Mouse (Mus musculus): Measurements from ENCODE around the gene Cox6b2. TPM values are rescaled to one million over a fixed set of nuclear protein-coding genes. Genes with fewer than 3 reads are reported as not detected.

The Cox6b2 gene
- polyA plus RNA-seq, 1 experiment from 2014 or later = 42.1 TPM

- Histone ChIP-seq H3K4me1 (ENCODE audit: control insufficient read depth, insufficient read depth, low read length) (no peaks in the 10 kb centered on the region), H3K36me3 (replicated peaks; ENCODE audit: control insufficient read depth, insufficient read depth, low read depth, low read length) (peaks cover 6% of the 10 kb centered on the region), H3K27me3 (ENCODE audit: control insufficient read depth, insufficient read depth, low read length) (no peaks in the 10 kb centered on the region), H3K4me2 (ENCODE audit: low read depth, low read length) (no peak overlapping the region), H3K27ac (replicated peaks; ENCODE audit: low read depth, low read length) (no peak overlapping the region), H3K9me3 (replicated peaks; ENCODE audit: control insufficient read depth, low read length) (no peaks in the 10 kb centered on the region), H3K9ac (replicated peaks; ENCODE audit: low read length) (no peak overlapping the region), H3K4me3 (ENCODE audit: low read depth, low read length) (no peak overlapping the region)
- DNase-seq (ENCODE audit: low spot score) (no peak), ATAC-seq (replicated peaks; ENCODE audit: insufficient number of reproducible peaks, low FRiP score, low TSS enrichment, low read depth) (no peak)
- 78% methylated on average over 4 of the region's 4 CpGs for WGBS
Measured at GRCm38 (mm10) chr7:4748321-4748720, 4.6 kb downstream of the Cox6b2 start.

GRCm38 (mm10) chr7:4747156-4747899 is 5.6 kb downstream of the Cox6b2 start:
- 79% methylated on average over 9 of the region's 9 CpGs for WGBS
- H3K27ac ChIP-seq (replicated peaks; ENCODE audit: low read depth, low read length) = no peak overlapping the region

GRCm38 (mm10) chr7:4746326-4746980 is 6.4 kb downstream of the Cox6b2 start:
- Histone ChIP-seq H3K4me3 (ENCODE audit: low read depth, low read length) (no peak overlapping the region), H3K36me3 (replicated peaks; ENCODE audit: control insufficient read depth, insufficient read depth, low read depth, low read length) (peaks cover 8% of the 10 kb centered on the region), H3K27ac (replicated peaks; ENCODE audit: low read depth, low read length) (no peak overlapping the region), H3K4me1 (ENCODE audit: control insufficient read depth, insufficient read depth, low read length) (no peaks in the 10 kb centered on the region), H3K27me3 (ENCODE audit: control insufficient read depth, insufficient read depth, low read length) (no peaks in the 10 kb centered on the region), H3K4me2 (ENCODE audit: low read depth, low read length) (no peak overlapping the region), H3K9me3 (replicated peaks; ENCODE audit: control insufficient read depth, low read length) (no peaks in the 10 kb centered on the region), H3K9ac (replicated peaks; ENCODE audit: low read length) (no peak overlapping the region)
- ATAC-seq (replicated peaks; ENCODE audit: insufficient number of reproducible peaks, low FRiP score, low TSS enrichment, low read depth) (no peak), DNase-seq (ENCODE audit: low spot score) (no peak)
- whole genome bisulfite sequencing = 83% methylated on average over 22 of the region's 22 CpGs

More at GRCm38 (mm10) chr7:4747156-4747899, 5.6 kb downstream of the Cox6b2 start:
- Histone ChIP-seq H3K9me3 (replicated peaks; ENCODE audit: control insufficient read depth, low read length) (no peaks in the 10 kb centered on the region), H3K4me2 (ENCODE audit: low read depth, low read length) (no peak overlapping the region), H3K27me3 (ENCODE audit: control insufficient read depth, insufficient read depth, low read length) (no peaks in the 10 kb centered on the region), H3K36me3 (replicated peaks; ENCODE audit: control insufficient read depth, insufficient read depth, low read depth, low read length) (peaks cover 8% of the 10 kb centered on the region), H3K9ac (replicated peaks; ENCODE audit: low read length) (no peak overlapping the region), H3K4me3 (ENCODE audit: low read depth, low read length) (no peak overlapping the region), H3K4me1 (ENCODE audit: control insufficient read depth, insufficient read depth, low read length) (no peaks in the 10 kb centered on the region)
- DNase-seq (ENCODE audit: low spot score) (no peak), ATAC-seq (replicated peaks; ENCODE audit: insufficient number of reproducible peaks, low FRiP score, low TSS enrichment, low read depth) (no peak)

- Histone ChIP-seq H3K36me3 (replicated peaks; ENCODE audit: control insufficient read depth, insufficient read depth, low read depth, low read length) (peaks cover 8% of the 10 kb centered on the region), H3K9me3 (replicated peaks; ENCODE audit: control insufficient read depth, low read length) (no peaks in the 10 kb centered on the region), H3K4me2 (ENCODE audit: low read depth, low read length) (no peak overlapping the region), H3K9ac (replicated peaks; ENCODE audit: low read length) (no peak overlapping the region), H3K27ac (replicated peaks; ENCODE audit: low read depth, low read length) (no peak overlapping the region), H3K4me1 (ENCODE audit: control insufficient read depth, insufficient read depth, low read length) (no peaks in the 10 kb centered on the region), H3K27me3 (ENCODE audit: control insufficient read depth, insufficient read depth, low read length) (no peaks in the 10 kb centered on the region), H3K4me3 (ENCODE audit: low read depth, low read length) (no peak overlapping the region)
- ATAC-seq (replicated peaks; ENCODE audit: insufficient number of reproducible peaks, low FRiP score, low TSS enrichment, low read depth) (no peak), DNase-seq (ENCODE audit: low spot score) (no peak)
- 94% methylated on average over 5 of the region's 6 CpGs for WGBS
Measured at GRCm38 (mm10) chr7:4744886-4745285, 8.0 kb downstream of the Cox6b2 start.

- Histone ChIP-seq H3K9me3 (replicated peaks; ENCODE audit: control insufficient read depth, low read length) (no peaks in the 10 kb centered on the region), H3K9ac (replicated peaks; ENCODE audit: low read length) (no peak overlapping the region), H3K27ac (replicated peaks; ENCODE audit: low read depth, low read length) (no peak overlapping the region), H3K36me3 (replicated peaks; ENCODE audit: control insufficient read depth, insufficient read depth, low read depth, low read length) (peaks cover 8% of the 10 kb centered on the region), H3K4me1 (ENCODE audit: control insufficient read depth, insufficient read depth, low read length) (no peaks in the 10 kb centered on the region), H3K27me3 (ENCODE audit: control insufficient read depth, insufficient read depth, low read length) (no peaks in the 10 kb centered on the region), H3K4me3 (ENCODE audit: low read depth, low read length) (no peak overlapping the region), H3K4me2 (ENCODE audit: low read depth, low read length) (no peak overlapping the region)
- WGBS = 70% methylated on average over 2 of the region's 2 CpGs
- ATAC-seq (replicated peaks; ENCODE audit: insufficient number of reproducible peaks, low FRiP score, low TSS enrichment, low read depth) = no peak
- DNase-seq (ENCODE audit: low spot score) = no peak
Measured at GRCm38 (mm10) chr7:4743354-4743753, 9.5 kb downstream of the Cox6b2 start.

- H3K27ac ChIP-seq (replicated peaks; ENCODE audit: low read depth, low read length) = no peak overlapping the region
- no peak for DNase-seq (ENCODE audit: low spot score)
- WGBS = 90% methylated on average over 6 of the region's 6 CpGs
- H3K9ac ChIP-seq (replicated peaks; ENCODE audit: low read length) = peak overlapping the region; percentile 9; the same call in 1 of the 2 replicates
- H3K27me3 ChIP-seq (ENCODE audit: control insufficient read depth, insufficient read depth, low read length) = no peaks in the 10 kb centered on the region
- H3K4me1 ChIP-seq (ENCODE audit: control insufficient read depth, insufficient read depth, low read length) = no peaks in the 10 kb centered on the region
- no peak for ATAC-seq (replicated peaks; ENCODE audit: insufficient number of reproducible peaks, low FRiP score, low TSS enrichment, low read depth)
- H3K4me2 ChIP-seq (ENCODE audit: low read depth, low read length) = no peak overlapping the region
- H3K36me3 ChIP-seq (replicated peaks; ENCODE audit: control insufficient read depth, insufficient read depth, low read depth, low read length) = peaks cover 8% of the 10 kb centered on the region
- H3K4me3 ChIP-seq (ENCODE audit: low read depth, low read length) = 0 out of 2 replicates have a peak overlapping the region, but pooled peaks have one; percentile 6
- no peaks in the 10 kb centered on the region for H3K9me3 ChIP-seq (replicated peaks; ENCODE audit: control insufficient read depth, low read length)
Measured at GRCm38 (mm10) chr7:4742482-4742819, 10.4 kb downstream of the Cox6b2 start.

GRCm38 (mm10) chr7:4741672-4742481 is 11.0 kb downstream of the Cox6b2 start:
- no peak overlapping the region for H3K27ac ChIP-seq (replicated peaks; ENCODE audit: low read depth, low read length)
- no peaks in the 10 kb centered on the region for H3K4me1 ChIP-seq (ENCODE audit: control insufficient read depth, insufficient read depth, low read length)

More at GRCm38 (mm10) chr7:4741672-4742481, 11.0 kb downstream of the Cox6b2 start:
- DNase-seq (ENCODE audit: low spot score) = no peak
- Histone ChIP-seq H3K4me3 (ENCODE audit: low read depth, low read length) (0 out of 2 replicates have a peak overlapping the region, but pooled peaks have one; percentile 6), H3K9me3 (replicated peaks; ENCODE audit: control insufficient read depth, low read length) (no peaks in the 10 kb centered on the region), H3K4me2 (ENCODE audit: low read depth, low read length) (no peak overlapping the region), H3K27me3 (ENCODE audit: control insufficient read depth, insufficient read depth, low read length) (no peaks in the 10 kb centered on the region), H3K9ac (replicated peaks; ENCODE audit: low read length) (no peak overlapping the region), H3K36me3 (replicated peaks; ENCODE audit: control insufficient read depth, insufficient read depth, low read depth, low read length) (peaks cover 8% of the 10 kb centered on the region)
- WGBS = 84% methylated on average over 21 of the region's 21 CpGs
- no peak for ATAC-seq (replicated peaks; ENCODE audit: insufficient number of reproducible peaks, low FRiP score, low TSS enrichment, low read depth)

All from embryonic facial prominence, embryonic 11.5 days (tissue).